Mouse (Mus musculus) MEL (cell line): ENCODE measurements at regions not wholly inside any gene's neighbourhood (a gene's known extent, or its start where the extent isn't known, plus 50 kb on each side); places are given as distances from the start of the nearest gene placed in this dataset.

Experiments used
- GABPA ChIP-seq: IDR thresholded peaks from 2 replicates; pipeline ENCODE4 v1.6.1; 2012; ENCODE audit warnings: low read depth, mild to moderate bottlenecking, inconsistent platforms, low read length, improper control_type of control experiment, moderate library complexity
- POLR2A ChIP-seq, 2 experiments: IDR thresholded peaks; 2 replicates each; pipeline ENCODE4 v1.6.1; 2011 to 2012; ENCODE audit warnings: low read length in 2 of 2, mild to moderate bottlenecking in 2 of 2, control low read depth in 1 of 2, improper control_type of control experiment in 1 of 2, low read depth in 1 of 2, moderate library complexity in 1 of 2; ENCODE audit not compliant: control insufficient read depth in 1 of 2, insufficient read depth in 1 of 2, poor library complexity in 1 of 2

- TF ChIP-seq POLR2A (IDR thresholded peaks at IDR 0.05; ENCODE audit: control insufficient read depth in 1 of 2, insufficient read depth in 1 of 2, low read depth in 1 of 2, low read length in 2 of 2, poor library complexity in 1 of 2) = no peak
- no peak for TF ChIP-seq GABPA
Measured at GRCm38 (mm10) chr15:11750893-11751292, 156.2 kb downstream of the Npr3 start.
